Mouse (Mus musculus) A20 (cell line): ENCODE measurements at regions not wholly inside any gene's neighbourhood (a gene's known extent, or its start where the extent isn't known, plus 50 kb on each side); places are given as distances from the start of the nearest gene placed in this dataset.

ENCODE experiments used
- DNase-seq: peaks from one replicate; pipeline ENCODE4 v3.0.0-alpha.2; 2011; ENCODE audit warnings: low read depth, low spot score

GRCm38 (mm10) chr3:71209701-71210100 is 1202.3 kb downstream of the Otol1 start:
- DNase-seq, result peak; percentile 53

- no peak for DNase-seq
Observed at GRCm38 (mm10) chr3:71220379-71220778, 1213.0 kb downstream of the Otol1 start.

- no peak for DNase-seq
Observed at GRCm38 (mm10) chr3:71220818-71221217, 1213.4 kb downstream of the Otol1 start.
